Mouse (Mus musculus): ENCODE data around the gene Coil. TPM values are rescaled to one million over a fixed set of nuclear protein-coding genes. Genes with fewer than 3 reads are reported as not detected.
"Not testable (repeated sequence)": the region's sequence is repeated elsewhere in the genome, so short reads cannot be mapped to it uniquely, and the experiment has no call there.

Gene Coil
- total RNA-seq, 2 experiments from 2014 or later, result 2.4 to 3.5 TPM

GRCm38 (mm10) chr11:89006404-89006803 lies 36.4 kb downstream of the Coil start:
- no peak for DNase-seq

DNA sequence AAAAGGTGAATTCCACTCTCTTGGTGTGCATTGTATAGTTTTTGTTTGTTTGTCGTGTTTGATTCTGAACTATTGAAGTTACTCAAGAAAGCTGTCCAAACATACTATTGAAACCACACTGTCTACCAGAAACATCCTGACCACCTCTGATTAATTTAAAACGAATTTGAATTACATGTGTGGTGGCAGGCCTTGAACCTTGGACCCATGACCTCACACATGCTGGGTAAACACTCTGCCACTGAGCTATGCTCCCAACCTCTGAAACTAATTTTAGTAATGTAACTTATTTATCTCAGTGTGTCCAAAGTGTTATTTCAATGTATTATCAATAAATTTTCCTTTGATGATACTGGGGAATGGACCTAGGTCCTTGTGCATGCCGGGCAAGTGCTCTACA lies 37.5 kb downstream of the Coil start:
- DNase-seq, result no peak

DNA sequence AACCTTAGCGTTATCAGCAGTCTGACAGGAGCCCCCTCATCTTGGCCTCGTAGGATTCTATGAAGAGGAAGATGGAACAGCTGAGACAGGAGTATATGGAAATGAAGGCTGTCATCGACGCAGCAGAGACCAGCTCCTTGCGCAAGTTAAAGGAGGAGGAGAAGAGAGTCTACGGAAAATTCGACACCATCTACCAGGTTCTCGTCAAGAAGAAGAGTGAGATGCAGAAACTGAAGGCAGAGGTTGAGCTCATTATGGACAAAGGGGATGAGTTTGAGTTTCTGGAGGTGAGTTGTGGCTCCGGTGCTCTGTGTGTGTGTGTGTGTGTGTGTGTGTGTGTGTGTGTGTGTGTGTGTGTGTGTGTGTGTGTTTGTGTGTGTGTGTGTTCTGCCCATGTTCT lies 39.0 kb downstream of the Coil start:
- no peak for DNase-seq

DNA sequence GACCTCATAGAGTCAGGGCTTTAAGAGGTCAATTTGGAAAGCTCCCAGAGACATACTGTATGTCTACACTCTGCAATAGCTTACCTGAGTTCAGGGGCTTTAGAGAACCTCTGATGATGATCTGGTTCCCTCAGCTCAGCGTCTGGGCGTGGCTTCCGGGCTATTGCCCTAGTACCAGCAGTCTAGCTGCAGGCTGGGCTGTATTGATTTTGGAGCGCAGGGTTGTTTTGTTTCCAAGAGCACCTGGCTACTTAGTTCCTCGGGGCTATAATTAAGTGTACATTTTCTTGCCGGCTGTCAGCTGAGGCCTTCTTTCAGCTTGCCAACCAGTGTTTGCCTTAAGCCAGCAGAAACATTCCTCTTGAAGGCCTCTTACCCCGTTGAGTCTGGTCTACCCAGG lies 39.4 kb downstream of the Coil start:
- no peak for DNase-seq

- DNase-seq, result no peak
Observed at GRCm38 (mm10) chr11:89012241-89012640, 42.2 kb downstream of the Coil start.

- DNase-seq, result no peak
Observed at GRCm38 (mm10) chr11:89017514-89018182, 47.6 kb downstream of the Coil start.

DNA sequence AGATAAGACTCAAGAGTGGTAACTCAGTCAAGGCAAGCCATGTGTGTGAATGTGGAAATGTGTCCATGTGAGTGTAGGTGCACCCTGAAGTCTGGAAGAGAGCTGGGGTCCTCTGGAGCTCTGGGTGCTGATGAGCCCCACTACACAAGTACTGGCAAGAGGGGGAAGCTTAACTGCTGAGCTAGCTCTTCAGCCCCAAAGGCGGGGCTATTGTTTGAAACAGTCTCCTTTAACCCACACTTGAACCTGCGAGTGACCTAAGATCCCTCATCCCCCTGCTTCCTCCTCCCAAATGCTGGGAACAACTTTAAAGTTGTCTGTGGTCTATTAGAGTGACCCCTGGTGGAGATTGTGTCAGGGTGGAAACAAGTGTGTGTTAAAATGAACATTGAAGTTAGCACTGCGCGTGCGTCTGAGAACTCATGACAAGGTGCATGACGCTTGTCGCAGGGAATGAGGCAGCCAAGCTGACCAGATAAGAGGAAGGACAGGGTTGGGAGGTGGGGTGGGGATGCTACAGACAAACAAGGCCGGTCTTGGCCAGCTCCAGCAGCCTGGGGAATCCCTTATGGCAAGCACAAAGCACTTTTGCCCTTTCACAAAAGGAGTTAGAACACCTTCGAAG lies 50.7 kb downstream of the Coil start:
- no peak for DNase-seq

- no peak for DNase-seq
Observed at GRCm38 (mm10) chr11:89021687-89022086, 51.6 kb downstream of the Coil start.

DNA sequence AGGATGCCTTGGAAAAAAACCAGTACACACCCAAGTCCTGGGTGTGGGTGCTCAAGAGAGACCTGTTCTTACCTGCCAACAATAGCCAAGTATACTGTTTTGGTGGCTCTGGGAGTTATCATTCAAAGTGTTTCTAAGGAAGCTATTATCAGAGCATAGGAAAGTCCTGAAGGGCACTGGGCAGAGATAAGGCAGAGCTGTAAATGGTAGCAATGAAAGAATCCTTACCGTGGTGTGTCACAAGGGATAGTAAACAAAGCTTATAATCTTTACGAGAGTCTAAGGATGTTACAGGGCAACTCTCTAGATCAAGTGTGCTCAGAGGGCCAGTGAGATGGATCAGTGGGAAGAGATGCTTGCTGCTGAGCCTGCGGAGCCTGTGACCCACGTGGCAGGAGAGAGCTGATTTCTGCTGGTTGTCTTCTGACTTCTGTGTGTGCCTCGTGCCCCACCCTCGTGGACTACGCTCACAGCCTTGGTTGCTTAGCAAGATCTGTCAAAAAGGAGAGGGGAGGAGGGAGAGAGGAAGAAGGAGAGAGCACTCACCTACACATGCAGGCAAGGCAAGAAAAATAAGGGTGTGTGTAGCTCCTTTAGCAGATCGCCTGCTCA lies 52.2 kb downstream of the Coil start:
- DNase-seq, result no peak

DNA sequence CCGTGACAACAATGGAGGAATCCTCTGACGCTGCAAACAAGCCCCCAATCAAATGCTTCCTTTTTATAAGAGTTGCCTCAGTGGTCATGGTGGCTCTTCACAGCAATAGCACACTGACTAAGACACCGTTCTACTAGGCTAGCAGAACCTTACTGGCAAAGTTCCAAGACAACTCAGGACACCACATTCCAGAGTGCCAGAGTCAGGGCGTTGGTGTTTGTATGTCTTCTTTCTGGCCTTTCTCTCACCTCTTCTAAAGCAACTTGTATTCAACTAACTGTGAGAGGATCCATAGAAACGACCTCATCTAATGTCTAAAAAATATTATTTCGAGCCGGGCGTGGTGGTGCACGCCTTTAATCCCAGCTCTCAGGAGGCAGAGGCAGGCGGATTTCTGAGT lies 53.4 kb downstream of the Coil start:
- no peak for DNase-seq

GRCm38 (mm10) chr11:89024181-89024881 lies 54.3 kb downstream of the Coil start:
- peak; percentile 68 for DNase-seq

DNA sequence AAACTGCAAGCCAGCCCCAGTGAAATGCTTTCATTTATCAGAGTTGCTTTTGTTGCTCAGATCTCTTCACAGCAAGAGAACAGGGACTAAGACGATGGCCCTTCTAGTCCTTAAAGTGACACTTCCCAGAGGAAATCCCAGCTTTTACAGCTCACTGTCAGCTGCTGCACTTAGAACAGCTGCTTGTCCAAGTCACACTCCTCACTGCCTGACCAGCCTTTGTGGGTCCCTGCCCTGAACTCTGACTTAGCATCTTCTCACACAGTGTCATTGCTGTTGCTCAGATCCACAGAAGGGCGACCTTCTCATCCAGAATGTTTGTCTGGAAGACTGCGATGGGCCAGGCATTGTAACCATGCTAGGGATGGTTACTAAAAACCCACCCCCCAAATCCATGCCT lies 55.6 kb downstream of the Coil start:
- DNase-seq, result no peak

DNA sequence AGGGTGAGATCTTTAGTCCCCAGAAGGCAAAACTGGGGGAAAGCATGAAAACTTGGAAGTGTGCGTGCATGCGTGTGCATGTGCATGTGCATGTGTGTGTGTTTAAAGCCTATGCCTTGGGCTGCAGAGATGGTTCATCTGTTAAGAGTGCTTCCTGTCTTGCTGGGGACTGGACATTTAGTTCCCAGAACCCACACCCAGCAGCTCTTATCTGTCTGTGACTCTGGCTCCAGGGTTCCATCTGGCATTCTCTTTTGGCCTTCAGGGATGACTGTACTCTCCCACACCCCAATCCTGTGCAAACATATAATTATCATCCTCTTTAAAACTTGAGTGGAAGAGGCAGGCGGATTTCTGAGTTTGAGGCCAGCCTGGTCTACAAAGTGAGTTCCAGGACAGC lies 56.1 kb downstream of the Coil start:
- DNase-seq, result no peak

GRCm38 (mm10) chr11:89027955-89028361 lies 57.9 kb downstream of the Coil start:
- DNase-seq, result peak; percentile 34

- DNase-seq, result no peak
Observed at GRCm38 (mm10) chr11:89028871-89029405, 58.9 kb downstream of the Coil start.

GRCm38 (mm10) chr11:89030552-89030951 lies 60.5 kb downstream of the Coil start:
- DNase-seq, result no peak

DNA sequence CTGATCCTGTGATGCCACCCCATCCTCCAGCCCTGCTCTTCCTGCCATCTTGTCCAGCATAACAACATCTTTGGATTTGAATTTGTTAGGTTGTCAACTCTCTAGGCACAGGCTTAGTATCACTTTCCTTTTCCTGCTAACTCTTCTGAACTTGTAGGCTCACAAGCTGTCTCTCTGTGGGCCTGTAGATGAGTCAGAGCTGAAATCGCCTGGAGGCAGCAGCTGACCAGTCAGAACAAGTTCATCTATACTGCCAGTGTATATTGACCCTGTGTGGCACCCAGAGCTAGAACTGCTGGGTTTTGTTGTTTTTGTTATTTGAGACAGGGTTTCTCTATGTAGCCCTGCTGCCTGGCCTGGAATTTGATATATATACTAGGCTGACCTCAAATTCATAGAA lies 61.1 kb downstream of the Coil start:
- no peak for DNase-seq

- no peak for DNase-seq
Observed at GRCm38 (mm10) chr11:89034592-89034991, 64.5 kb downstream of the Coil start.

GRCm38 (mm10) chr11:89035552-89035951 lies 65.5 kb downstream of the Coil start:
- no peak for DNase-seq

DNA sequence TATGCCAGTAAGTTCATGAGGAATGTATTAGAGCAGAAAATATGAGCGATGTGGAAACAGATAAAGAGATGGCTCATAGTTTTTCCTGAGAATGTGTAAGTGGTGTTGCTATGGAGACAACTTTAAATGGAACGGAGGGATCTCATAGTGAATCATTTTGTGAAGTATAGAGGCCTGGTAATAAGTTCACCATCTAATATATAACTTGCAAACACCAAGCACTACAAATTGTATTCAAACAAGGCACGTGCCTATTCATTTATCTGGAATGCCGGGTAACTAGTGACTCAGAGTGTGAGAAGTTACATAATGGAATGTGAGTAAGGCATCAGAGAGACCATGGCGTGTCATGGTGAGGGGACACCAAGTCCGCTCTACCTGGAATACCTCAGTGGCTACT lies 68.4 kb downstream of the Coil start:
- DNase-seq, result no peak

DNA sequence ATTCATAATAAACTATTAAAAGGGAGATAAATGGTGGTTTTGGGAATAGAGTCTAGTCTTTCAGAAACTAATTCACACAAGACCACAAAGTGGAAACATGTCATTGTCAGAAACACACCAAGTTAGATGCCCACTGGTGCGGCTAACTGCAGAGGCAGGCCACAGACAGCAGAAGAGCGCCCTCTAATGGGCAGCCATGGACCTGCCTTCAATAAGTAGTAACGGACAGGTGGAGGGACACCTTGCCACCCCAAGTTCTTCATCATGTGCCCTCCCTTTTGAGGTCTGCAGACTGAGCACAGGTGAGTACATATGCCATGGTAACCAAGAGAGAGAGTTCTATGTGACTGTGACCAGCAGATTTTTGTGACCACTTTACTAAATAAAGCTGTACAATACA lies 69.3 kb downstream of the Coil start:
- no peak for DNase-seq

DNA sequence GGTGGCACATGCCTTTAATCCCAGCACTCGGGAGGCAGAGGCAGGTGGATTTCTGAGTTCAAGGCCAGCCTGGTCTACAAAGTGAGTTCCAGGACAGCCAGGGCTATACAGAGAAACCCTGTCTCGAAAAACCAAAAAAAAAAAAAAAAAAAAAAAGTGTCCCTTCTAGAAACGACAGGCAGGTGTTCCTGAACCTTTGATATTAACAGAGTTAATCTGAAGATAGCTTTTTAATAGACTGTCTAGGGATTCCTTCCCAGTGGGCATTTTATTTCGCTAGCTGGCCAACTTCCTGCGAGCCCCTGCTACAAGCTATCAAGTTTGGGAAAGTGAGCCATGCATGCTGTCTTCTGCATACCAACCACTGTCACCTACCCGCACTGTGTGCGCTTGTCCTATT lies 71.0 kb downstream of the Coil start:
- DNase-seq, result not testable (repeated sequence)
